Mouse (Mus musculus): ENCODE data around the gene Pde6g. TPM values are rescaled to one million over a fixed set of nuclear protein-coding genes. Genes with fewer than 3 reads are reported as not detected.
"Not testable (repeated sequence)": the region's sequence is repeated elsewhere in the genome, so short reads cannot be mapped to it uniquely, and the experiment has no call there.

The Pde6g gene
- total RNA-seq, 4 experiments from 2014 or later = 0.38 to 0.91 (median 0.50) TPM; not detected in 1

DNA sequence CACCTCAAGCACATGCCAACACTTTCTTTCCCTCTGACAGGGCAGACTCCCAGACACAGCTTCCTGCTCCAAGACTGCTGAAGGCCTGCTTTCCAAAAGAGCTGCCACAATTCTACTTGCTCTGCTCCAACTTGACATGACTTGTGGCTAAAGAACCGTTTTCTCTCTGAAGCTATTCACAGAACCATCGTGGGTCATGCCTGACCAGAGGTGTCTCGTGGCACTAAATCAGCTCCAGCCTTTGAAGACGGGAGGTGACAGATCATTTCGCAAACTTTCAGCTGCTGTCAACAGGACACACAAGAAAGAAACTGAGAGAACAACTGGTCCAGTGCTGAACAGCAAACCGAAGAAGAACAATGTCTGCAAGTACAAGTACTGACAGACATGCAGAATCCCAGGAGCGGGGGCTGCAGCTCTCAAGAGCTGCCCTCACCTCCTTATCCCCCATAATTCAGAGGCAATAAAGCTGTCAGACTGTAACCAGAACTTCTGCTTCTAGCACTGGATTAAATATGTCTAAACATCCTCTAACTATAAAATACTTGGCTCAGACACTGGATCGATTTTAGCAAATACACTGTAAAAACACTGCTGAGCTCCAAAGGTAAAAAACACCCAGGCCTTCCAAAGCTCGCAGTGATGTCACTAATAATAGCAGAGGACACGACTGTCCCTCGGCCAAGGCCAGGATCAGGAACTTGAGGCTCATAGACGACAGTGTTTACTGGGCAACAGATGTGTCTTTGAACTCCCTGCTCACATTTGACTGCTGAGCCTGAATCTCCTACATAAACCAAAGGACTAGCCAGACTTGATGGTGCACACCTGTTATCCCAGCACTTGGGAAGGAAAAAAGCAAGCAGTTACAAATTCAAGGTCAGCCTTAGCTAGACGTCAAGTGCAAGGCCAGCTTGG is 30.4 kb downstream of the Pde6g start:
- DNase-seq (ENCODE audit: low spot score in 2 of 2) = no peak

DNA sequence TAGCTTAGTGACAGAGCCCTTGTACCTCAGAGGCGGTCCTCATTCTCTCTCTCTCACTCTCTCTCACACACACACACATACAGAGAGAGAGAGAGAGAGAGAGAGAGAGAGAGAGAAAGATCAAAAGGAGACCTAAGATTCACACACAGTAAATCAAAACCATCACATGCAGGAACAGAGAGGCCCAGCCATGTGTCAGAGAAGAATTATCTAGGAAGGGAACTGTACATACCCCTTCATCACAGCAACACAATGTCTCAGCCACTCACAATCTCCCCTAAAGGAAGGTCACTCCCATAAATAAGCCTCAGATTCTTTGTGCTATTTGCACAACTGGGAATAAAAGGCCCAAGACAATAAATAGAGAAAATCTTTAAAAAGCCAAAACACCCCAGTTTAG is 34.7 kb downstream of the Pde6g start:
- DNase-seq (ENCODE audit: low spot score in 2 of 2) = no peak

DNA sequence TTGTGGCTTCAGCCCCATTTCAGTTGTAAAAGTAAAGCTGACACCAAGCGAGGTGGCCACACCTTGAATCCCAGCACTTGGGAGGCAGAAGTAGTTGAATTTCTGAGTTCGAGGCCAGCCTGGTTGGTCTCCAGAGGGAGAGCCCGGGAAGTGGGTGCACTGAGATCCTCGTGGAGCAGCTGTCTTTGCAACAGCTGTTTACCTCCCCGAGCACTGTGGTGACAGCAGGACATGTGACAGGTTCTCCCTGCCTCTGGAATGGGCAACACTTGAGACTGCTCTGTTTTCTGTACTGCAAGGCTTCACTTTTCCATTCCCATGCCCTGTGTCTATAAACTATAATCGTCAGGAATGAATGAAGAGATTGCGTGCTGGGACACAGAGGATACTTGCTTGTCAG is 35.4 kb downstream of the Pde6g start:
- no peak for DNase-seq (ENCODE audit: low spot score in 2 of 2)

DNA sequence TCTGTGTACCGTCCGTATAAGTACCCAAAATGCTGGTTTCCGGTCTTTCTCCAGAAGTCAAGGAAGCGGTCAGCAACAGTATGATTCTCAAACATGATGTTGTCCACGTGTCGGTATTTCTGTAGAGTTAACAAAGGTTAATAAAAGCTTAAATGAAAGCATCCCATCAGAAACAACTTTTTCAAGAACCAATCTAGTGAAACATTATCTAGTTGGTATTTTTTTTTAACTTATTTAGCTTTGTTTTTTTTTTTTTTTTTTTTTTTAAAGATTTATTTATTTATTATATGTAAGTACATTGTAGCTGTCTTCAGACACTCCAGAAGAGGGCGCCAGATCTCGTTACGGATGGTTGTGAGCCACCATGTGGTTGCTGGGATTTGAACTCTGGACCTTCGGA is 39.7 kb downstream of the Pde6g start:
- not testable (repeated sequence) for DNase-seq (ENCODE audit: low spot score in 2 of 2)

DNA sequence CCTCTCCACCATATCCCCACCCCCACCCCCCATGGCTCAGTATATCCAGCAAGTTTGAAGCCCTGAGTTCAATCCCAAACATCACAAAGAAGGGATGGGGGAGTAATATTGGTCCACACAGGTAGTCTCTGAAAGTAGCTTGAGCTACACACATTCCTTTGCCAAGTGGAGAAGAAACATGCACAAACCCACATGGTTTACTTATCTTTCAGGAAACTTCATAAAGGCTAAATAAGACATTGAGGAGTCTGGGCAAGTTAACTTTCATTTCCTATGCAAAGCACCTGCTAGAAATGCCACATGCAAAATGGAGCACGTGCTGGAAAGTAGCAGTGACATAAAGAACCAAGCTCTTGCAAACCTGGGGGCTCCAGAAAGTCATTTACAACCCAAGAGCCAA is 46.9 kb downstream of the Pde6g start:
- DNase-seq (ENCODE audit: low spot score in 2 of 2) = no peak

DNA sequence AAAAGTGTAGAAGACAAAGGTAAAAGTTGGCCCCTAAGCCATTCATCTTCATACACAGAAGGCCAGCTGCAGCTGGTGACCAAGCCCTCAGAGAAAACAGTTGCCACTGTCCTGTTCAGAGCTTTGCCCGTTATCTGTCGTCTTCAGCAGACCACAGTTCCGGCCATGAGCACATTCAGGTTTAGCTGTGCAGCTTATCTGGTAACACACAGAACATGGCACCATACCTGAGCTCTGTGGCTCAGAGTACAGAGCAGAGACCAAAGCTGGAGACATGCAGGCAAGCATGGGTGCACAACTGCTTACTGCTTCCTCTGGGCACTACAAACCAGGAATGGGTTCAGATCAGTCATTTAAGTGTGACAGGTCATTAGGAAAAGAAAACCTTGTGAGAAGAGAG is 47.4 kb downstream of the Pde6g start:
- no peak for DNase-seq (ENCODE audit: low spot score in 2 of 2)

DNA sequence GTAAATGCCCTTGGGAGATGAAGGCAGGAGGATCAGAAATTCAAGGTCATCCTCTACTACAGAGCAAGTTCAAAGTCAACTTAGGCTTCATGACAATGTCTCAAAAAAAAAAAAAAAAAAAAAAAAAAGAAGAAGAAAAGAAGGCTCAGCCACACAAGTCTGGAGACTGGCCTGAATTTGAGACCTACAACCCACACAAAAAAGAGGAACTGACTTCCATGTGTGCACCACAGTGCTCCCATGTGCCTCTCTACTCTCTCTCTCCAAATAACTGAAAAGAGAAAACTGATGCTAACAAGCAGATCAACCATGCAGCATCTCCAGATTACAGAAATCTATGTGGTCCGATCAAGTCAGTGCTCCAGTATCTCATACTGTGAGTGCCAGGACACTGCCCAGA is 48.5 kb downstream of the Pde6g start:
- DNase-seq (ENCODE audit: low spot score in 2 of 2) = no peak

DNA sequence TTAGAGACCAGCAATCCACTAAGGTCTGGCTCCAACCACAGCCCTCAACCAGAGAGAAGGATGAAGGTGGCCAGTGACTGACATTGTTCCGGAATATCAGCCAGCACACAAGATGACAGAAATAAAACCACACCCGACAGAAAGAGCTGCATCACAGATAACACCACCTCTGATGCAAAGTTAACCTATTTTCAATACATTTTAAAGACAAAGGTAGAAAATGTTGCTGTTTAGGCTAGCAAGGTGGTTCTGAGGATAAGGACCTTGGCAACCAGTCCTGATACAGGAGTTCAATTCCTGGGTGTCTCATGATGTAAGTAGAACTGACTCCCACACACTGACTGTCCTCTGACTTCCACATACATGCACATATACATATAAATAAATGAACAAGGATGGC is 54.0 kb downstream of the Pde6g start:
- no peak for DNase-seq (ENCODE audit: low spot score in 2 of 2)

Other genes with a start within 250 kb of the Pde6g start
- gene Bahcc1, start 220.6 kb downstream of the Pde6g start, total RNA-seq (2022) = 10 to 100 TPM; 20.0 to 23.4 (median 21.4) TPM
- gene Actg1, start 105.0 kb downstream of the Pde6g start, total RNA-seq (2022) = 1,000 to 10,000 TPM; 1,218 to 1,398 (median 1,309) TPM
- gene Fscn2, start 92.0 kb downstream of the Pde6g start, total RNA-seq (2022) = under 1 TPM in 3 of 4 experiments, not detected in 1; 0.49 to 0.79 (median 0.73) TPM
- 10 to 100 TPM; 16.8 to 19.8 (median 18.7) TPM for gene Faap100, start 74.7 kb downstream of the Pde6g start, total RNA-seq (2022)
- gene Nploc4, start 15.8 kb downstream of the Pde6g start, total RNA-seq (2022) = 10 to 100 TPM; 62.8 to 68.5 (median 66.1) TPM
- 1 to 10 TPM in 1 of 4 experiments, not detected in 3; 2.4 TPM for gene Tspan10, start 10.9 kb downstream of the Pde6g start, total RNA-seq (2022)
- 10 to 100 TPM; 15.7 to 19.0 (median 17.2) TPM for gene Oxld1, start 4.6 kb upstream of the Pde6g start, total RNA-seq (2022)
- 10 to 100 TPM; 24.7 to 37.0 (median 27.4) TPM for gene Ccdc137, start 4.6 kb upstream of the Pde6g start, total RNA-seq (2022)
- gene Arl16, start 14.1 kb upstream of the Pde6g start, total RNA-seq (2022) = 10 to 100 TPM; 46.9 to 50.6 (median 50.3) TPM
- gene Mrpl12, start 31.1 kb upstream of the Pde6g start, total RNA-seq (2022) = 10 to 100 TPM; 63.7 to 66.0 (median 64.4) TPM
- gene Slc25a10, start 38.3 kb upstream of the Pde6g start, total RNA-seq (2022) = 10 to 100 TPM; 22.9 to 28.6 (median 25.0) TPM
- gene Gcgr, start 77.2 kb upstream of the Pde6g start, total RNA-seq (2022) = under 1 TPM in 1 of 4 experiments, not detected in 3; 0.25 TPM
- gene Mcrip1, start 96.2 kb upstream of the Pde6g start, total RNA-seq (2022) = 10 to 100 TPM; 61.1 to 68.7 (median 63.3) TPM
- not detected for gene Ppp1r27, start 97.6 kb upstream of the Pde6g start, total RNA-seq (2022)
- 100 to 1,000 TPM; 119 to 147 (median 134) TPM for gene P4hb, start 119.8 kb upstream of the Pde6g start, total RNA-seq (2022)
- gene Arhgdia, start 128.1 kb upstream of the Pde6g start, total RNA-seq (2022) = 100 to 1,000 TPM; 268 to 314 (median 278) TPM
- 10 to 100 TPM; 38.1 to 61.8 (median 52.9) TPM for gene Alyref, start 144.9 kb upstream of the Pde6g start, total RNA-seq (2022)
- gene Anapc11, start 144.9 kb upstream of the Pde6g start, total RNA-seq (2022) = 10 to 100 TPM; 91.1 to 99.6 (median 93.6) TPM
- 1 to 10 TPM in 3 of 4 experiments, not detected in 1; 1.3 to 2.7 (median 1.5) TPM for gene Npb, start 155.0 kb upstream of the Pde6g start, total RNA-seq (2022)
- gene Pcyt2, start 164.4 kb upstream of the Pde6g start, total RNA-seq (2022) = 100 to 1,000 TPM; 142 to 164 (median 149) TPM
- gene Sirt7, start 171.7 kb upstream of the Pde6g start, total RNA-seq (2022) = 10 to 100 TPM; 43.5 to 49.9 (median 45.4) TPM
- 10 to 100 TPM; 70.7 to 89.1 (median 77.4) TPM for gene Mafg, start 180.1 kb upstream of the Pde6g start, total RNA-seq (2022)
- gene Pycr1, start 190.3 kb upstream of the Pde6g start, total RNA-seq (2022) = 1 to 10 TPM; 1.1 to 1.6 (median 1.3) TPM
- 1 to 10 TPM; 3.6 to 8.2 (median 6.0) TPM for gene Myadml2, start 194.7 kb upstream of the Pde6g start, total RNA-seq (2022)
- gene Notum, start 207.7 kb upstream of the Pde6g start, total RNA-seq (2022) = 1 to 10 TPM; 1.5 to 5.4 (median 5.2) TPM
- gene Aspscr1, start 219.5 kb upstream of the Pde6g start, total RNA-seq (2022) = 10 to 100 TPM; 53.0 to 61.0 (median 55.6) TPM